Mouse (Mus musculus) inflammation-experienced regulatory T-cells (primary cell): ENCODE measurements around the gene BC024978. TPM values are rescaled to one million over a fixed set of nuclear protein-coding genes. Genes with fewer than 3 reads are reported as not detected.

ENCODE experiments used
- polyA plus RNA-seq, 2 experiments: library from polyadenylated mRNA; unstranded; fragments of 100-300 nt; shearing (Covaris generic); gene quantifications; one replicate each; pipeline ENCODE4 v1.2.1; 2017

BC024978 gene
- polyA plus RNA-seq: 1 to 10 TPM; 1.4 to 2.9 TPM

GRCm38 (mm10) chr7:27195681-27196611, at the start of gene BC024978, which contains the start of gene Snrpa:
TSS of gene BC024978 (plus strand) at chr7:27195781.
TSS of gene Snrpa (minus strand) at chr7:27196271.

GRCm38 (mm10) chr7:27153205-27153764, 42.3 kb upstream of the BC024978 start, which contains the start of gene Cyp2t4:
TSS of gene Cyp2t4 (plus strand) at chr7:27153714.

GRCm38 (mm10) chr7:27166614-27167474, 28.7 kb upstream of the BC024978 start, which contains the start of gene Egln2:
TSS of gene Egln2 (minus strand) at chr7:27166802.

GRCm38 (mm10) chr7:27178324-27179216, 17.0 kb upstream of the BC024978 start, which contains the start of gene Rab4b:
TSS of gene Rab4b (minus strand) at chr7:27178896.

GRCm38 (mm10) chr7:27180837-27181695, 14.5 kb upstream of the BC024978 start, which contains the start of the genes Gm21983 and Mia:
TSS of gene Gm21983 (minus strand) at chr7:27181086.
TSS of gene Mia (minus strand) at chr7:27181157.

GRCm38 (mm10) chr7:27228281-27228821, 32.8 kb downstream of the BC024978 start, which contains the start of gene Itpkc:
TSS of gene Itpkc (minus strand) at chr7:27228661.

GRCm38 (mm10) chr7:27232781-27233281, 37.2 kb downstream of the BC024978 start, which contains the start of gene Coq8b:
TSS of gene Coq8b (plus strand) at chr7:27233023.

GRCm38 (mm10) chr7:27258205-27258899, 62.8 kb downstream of the BC024978 start, which contains the start of gene Numbl:
TSS of gene Numbl (plus strand) at chr7:27258433.

Other genes with a start within 250 kb of the BC024978 start
- gene Cyp2a12, start 166.7 kb upstream of the BC024978 start, polyA plus RNA-seq: under 1 TPM; 0.06 to 0.28 TPM
- under 1 TPM; 0.31 to 0.57 TPM for gene Cyp2f2, start 75.9 kb upstream of the BC024978 start, polyA plus RNA-seq
- gene Cyp2t4, start 42.1 kb upstream of the BC024978 start, polyA plus RNA-seq: under 1 TPM in 1 of 2 experiments, not detected in 1; 0.16 TPM
- 10 to 100 TPM; 64.1 to 68.4 TPM for gene Egln2, start 29.0 kb upstream of the BC024978 start, polyA plus RNA-seq
- 100 to 1,000 TPM; 133 to 148 TPM for gene Rab4b, start 16.9 kb upstream of the BC024978 start, polyA plus RNA-seq
- under 1 TPM; 0.18 to 0.56 TPM for gene Gm21983, start 14.7 kb upstream of the BC024978 start, polyA plus RNA-seq
- gene Mia, start 14.6 kb upstream of the BC024978 start, polyA plus RNA-seq: under 1 TPM; 0.42 to 0.97 TPM
- 100 to 1,000 TPM; 106 to 112 TPM for gene Snrpa, start 490 bp downstream of the BC024978 start, polyA plus RNA-seq
- gene Itpkc, start 32.9 kb downstream of the BC024978 start, polyA plus RNA-seq: 10 to 100 TPM in 1 of 2 experiments, 1 to 10 TPM in 1; 9.9 to 14.2 TPM
- 10 to 100 TPM; 17.0 to 21.4 TPM for gene Coq8b, start 37.2 kb downstream of the BC024978 start, polyA plus RNA-seq
- gene Numbl, start 62.7 kb downstream of the BC024978 start, polyA plus RNA-seq: 1 to 10 TPM; 1.7 to 1.9 TPM
- gene Ltbp4, start 141.9 kb downstream of the BC024978 start, polyA plus RNA-seq: 1 to 10 TPM; 2.1 to 2.9 TPM
- 10 to 100 TPM; 86.4 to 88.1 TPM for gene Shkbp1, start 160.2 kb downstream of the BC024978 start, polyA plus RNA-seq
- 1 to 10 TPM in 1 of 2 experiments, not detected in 1; 1.6 TPM for gene Gm20479, start 161.6 kb downstream of the BC024978 start, polyA plus RNA-seq